Mouse (Mus musculus) left cerebral cortex, postnatal 14 days (tissue): ENCODE measurements around the gene Scaf8. TPM values are rescaled to one million over a fixed set of nuclear protein-coding genes. Genes with fewer than 3 reads are reported as not detected.

Experiments
- DNase-seq, 2 experiments: peaks; one replicate each; pipeline ENCODE4 v3.0.0; 2021 to 2022; ENCODE audit warnings: low spot score in 2 of 2, mixed read lengths in 1 of 2
- intact Hi-C: fragments of 180-260 bp; cut with DNase I; formaldehyde crosslinking; loops from one replicate; pipeline ENCODE4 v1.15.1; 2025
- total RNA-seq, 2 experiments: library from RNA; stranded (reverse); gene quantifications; 2 replicates each; pipeline ENCODE4 v1.2.3; 2021

Scaf8 gene
- total RNA-seq, 2 experiments from 2014 or later, result 52.7 to 55.2 TPM

GRCm38 (mm10) chr17:3232626-3233025, 117.9 kb downstream of the Scaf8 start:
- DNase-seq, result no peak
- intact Hi-C loops, result loop anchor here (5.0 kb wide), 1 partner anchor 215 kb away; no protein-coding TSS in a partner anchor

GRCm38 (mm10) chr17:3243672-3244071, 128.9 kb downstream of the Scaf8 start:
- intact Hi-C loops, result no loop called here
- no peak for DNase-seq

- intact Hi-C loops, result no loop called here
- no peak for DNase-seq
These were observed 130.3 kb downstream of the Scaf8 start for GRCm38 (mm10) chr17:3244881-3245739.

GRCm38 (mm10) chr17:3246665-3247370, 132.0 kb downstream of the Scaf8 start:
- intact Hi-C loops, result no loop called here
- DNase-seq, result no peak

Other genes starting within 250 kb of the Scaf8 start
- gene Tiam2, start 211.6 kb downstream of the Scaf8 start, total RNA-seq, result 10 to 100 TPM; 78.4 to 86.5 TPM